Mouse (Mus musculus): Measurements from ENCODE around the gene Cacng4. TPM values are rescaled to one million over a fixed set of nuclear protein-coding genes. Genes with fewer than 3 reads are reported as not detected.

The Cacng4 gene
- polyA plus RNA-seq, 1 experiment: not detected

GRCm38 (mm10) chr11:107721057-107721456 is 73.3 kb downstream of the Cacng4 start:
- TF ChIP-seq CTCF (IDR thresholded peaks at IDR 0.05; ENCODE audit: control insufficient read depth, insufficient read depth, low read length) (no peak), POLR2A (IDR thresholded peaks at IDR 0.05; ENCODE audit: borderline replicate concordance, control insufficient read depth, low read depth, low read length) (no peak)
- Histone ChIP-seq H3K4me1 (ENCODE audit: control insufficient read depth, insufficient read depth, low read length) (no peaks in the 10 kb centered on the region), H3K4me3 (replicated peaks; ENCODE audit: control insufficient read depth, low read depth, low read length) (no peak overlapping the region), H3K27ac (ENCODE audit: control insufficient read depth, insufficient read depth, low read depth, low read length, poor library complexity) (no peak overlapping the region)
- WGBS: 75% methylated on average over 7 of the region's 7 CpGs

- no peak overlapping the region for H3K27ac ChIP-seq (ENCODE audit: control insufficient read depth, insufficient read depth, low read depth, low read length, poor library complexity)
- 60% methylated on average over 9 of the region's 9 CpGs for WGBS
- TF ChIP-seq CTCF (IDR thresholded peaks at IDR 0.05; ENCODE audit: control insufficient read depth, insufficient read depth, low read length) (no peak), POLR2A (IDR thresholded peaks at IDR 0.05; ENCODE audit: borderline replicate concordance, control insufficient read depth, low read depth, low read length) (no peak)
- H3K4me3 ChIP-seq (replicated peaks; ENCODE audit: control insufficient read depth, low read depth, low read length): no peak overlapping the region
- no peaks in the 10 kb centered on the region for H3K4me1 ChIP-seq (ENCODE audit: control insufficient read depth, insufficient read depth, low read length)
Observed at GRCm38 (mm10) chr11:107720264-107721021, 73.9 kb downstream of the Cacng4 start.

- no peak within 1 kb of the TSS for H3K27ac ChIP-seq (ENCODE audit: control insufficient read depth, insufficient read depth, low read depth, low read length, poor library complexity)
- WGBS: 78% methylated on average over 16 of the region's 16 CpGs
- TF ChIP-seq CTCF (IDR thresholded peaks at IDR 0.05; ENCODE audit: control insufficient read depth, insufficient read depth, low read length) (no peak), POLR2A (IDR thresholded peaks at IDR 0.05; ENCODE audit: borderline replicate concordance, control insufficient read depth, low read depth, low read length) (no peak)
- no peak within 1 kb of the TSS for H3K4me3 ChIP-seq (replicated peaks; ENCODE audit: control insufficient read depth, low read depth, low read length)
- no peaks in the 10 kb centered on the region for H3K4me1 ChIP-seq (ENCODE audit: control insufficient read depth, insufficient read depth, low read length)
Observed at GRCm38 (mm10) chr11:107716332-107716938, 77.9 kb downstream of the Cacng4 start, which contains the start of gene Cacng1. Cacng1 (minus strand) TSS chr11:107716522.

- no peak overlapping the region for H3K4me3 ChIP-seq (replicated peaks; ENCODE audit: control insufficient read depth, low read depth, low read length)
- no peaks in the 10 kb centered on the region for H3K4me1 ChIP-seq (ENCODE audit: control insufficient read depth, insufficient read depth, low read length)
- H3K27ac ChIP-seq (ENCODE audit: control insufficient read depth, insufficient read depth, low read depth, low read length, poor library complexity): no peak overlapping the region
- no peak for TF ChIP-seq CTCF (IDR thresholded peaks at IDR 0.05; ENCODE audit: control insufficient read depth, insufficient read depth, low read length)
- no peak for TF ChIP-seq POLR2A (IDR thresholded peaks at IDR 0.05; ENCODE audit: borderline replicate concordance, control insufficient read depth, low read depth, low read length)
- WGBS: 76% methylated on average over 7 of the region's 7 CpGs
Observed at GRCm38 (mm10) chr11:107714368-107714767, 80.0 kb downstream of the Cacng4 start.

- TF ChIP-seq CTCF (IDR thresholded peaks at IDR 0.05; ENCODE audit: control insufficient read depth, insufficient read depth, low read length): no peak
- no peak for TF ChIP-seq POLR2A (IDR thresholded peaks at IDR 0.05; ENCODE audit: borderline replicate concordance, control insufficient read depth, low read depth, low read length)
Observed at GRCm38 (mm10) chr11:107710379-107710778, 84.0 kb downstream of the Cacng4 start.

GRCm38 (mm10) chr11:107707897-107708610 is 86.3 kb downstream of the Cacng4 start:
- Histone ChIP-seq H3K4me1 (ENCODE audit: control insufficient read depth, insufficient read depth, low read length) (no peaks in the 10 kb centered on the region), H3K4me3 (replicated peaks; ENCODE audit: control insufficient read depth, low read depth, low read length) (no peak overlapping the region), H3K27ac (ENCODE audit: control insufficient read depth, insufficient read depth, low read depth, low read length, poor library complexity) (no peak overlapping the region)
- WGBS: 83% methylated on average over 20 of the region's 20 CpGs
- TF ChIP-seq POLR2A (IDR thresholded peaks at IDR 0.05; ENCODE audit: borderline replicate concordance, control insufficient read depth, low read depth, low read length) (no peak), CTCF (IDR thresholded peaks at IDR 0.05; ENCODE audit: control insufficient read depth, insufficient read depth, low read length) (no peak)

More at GRCm38 (mm10) chr11:107710379-107710778, 84.0 kb downstream of the Cacng4 start:
- Histone ChIP-seq H3K27ac (ENCODE audit: control insufficient read depth, insufficient read depth, low read depth, low read length, poor library complexity) (no peak overlapping the region), H3K4me3 (replicated peaks; ENCODE audit: control insufficient read depth, low read depth, low read length) (no peak overlapping the region), H3K4me1 (ENCODE audit: control insufficient read depth, insufficient read depth, low read length) (no peaks in the 10 kb centered on the region)
- WGBS: 66% methylated on average over 3 of the region's 3 CpGs

DNA sequence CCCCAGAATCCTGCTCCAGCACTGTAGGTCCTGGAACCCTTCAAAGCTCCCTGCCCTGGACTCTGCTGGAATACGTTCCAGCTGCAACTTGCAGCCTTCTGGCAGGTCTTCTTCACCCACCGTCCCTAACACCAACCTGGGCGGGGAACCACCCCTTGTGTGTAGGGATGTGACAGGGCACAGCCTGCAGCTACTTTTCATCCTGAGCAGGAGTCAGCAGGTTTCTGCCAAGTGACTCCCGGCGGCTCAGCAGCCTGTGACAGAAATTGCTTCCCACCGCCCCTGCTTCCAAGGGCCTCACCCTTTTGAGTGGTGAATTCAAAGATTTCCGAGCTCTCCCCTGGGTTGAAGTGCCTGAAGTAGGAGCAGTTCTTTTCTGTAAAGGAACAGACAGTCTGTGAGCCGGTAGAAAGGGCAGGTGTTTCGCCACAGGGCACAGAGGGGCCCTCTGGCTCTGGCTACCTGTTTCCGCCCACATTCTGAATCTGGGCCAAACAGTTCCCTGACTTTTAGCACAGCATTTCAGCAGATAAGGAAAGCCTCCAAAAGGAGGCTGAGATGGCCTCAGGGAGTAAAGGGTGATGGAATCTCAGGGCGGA is 88.8 kb downstream of the Cacng4 start:
- Histone ChIP-seq H3K4me1 (ENCODE audit: control insufficient read depth, insufficient read depth, low read length) (no peaks in the 10 kb centered on the region), H3K27ac (ENCODE audit: control insufficient read depth, insufficient read depth, low read depth, low read length, poor library complexity) (no peak overlapping the region), H3K4me3 (replicated peaks; ENCODE audit: control insufficient read depth, low read depth, low read length) (no peak overlapping the region)
- 72% methylated on average over 11 of the region's 11 CpGs for WGBS
- TF ChIP-seq POLR2A (IDR thresholded peaks at IDR 0.05; ENCODE audit: borderline replicate concordance, control insufficient read depth, low read depth, low read length) (no peak), CTCF (IDR thresholded peaks at IDR 0.05; ENCODE audit: control insufficient read depth, insufficient read depth, low read length) (no peak)

- Histone ChIP-seq H3K4me3 (replicated peaks; ENCODE audit: control insufficient read depth, low read depth, low read length) (no peak overlapping the region), H3K27ac (ENCODE audit: control insufficient read depth, insufficient read depth, low read depth, low read length, poor library complexity) (no peak overlapping the region), H3K4me1 (ENCODE audit: control insufficient read depth, insufficient read depth, low read length) (no peaks in the 10 kb centered on the region)
- TF ChIP-seq CTCF (IDR thresholded peaks at IDR 0.05; ENCODE audit: control insufficient read depth, insufficient read depth, low read length): no peak
- TF ChIP-seq POLR2A (IDR thresholded peaks at IDR 0.05; ENCODE audit: borderline replicate concordance, control insufficient read depth, low read depth, low read length): no peak
- WGBS: 83% methylated on average over 6 of the region's 6 CpGs
Observed at GRCm38 (mm10) chr11:107705060-107705459, 89.3 kb downstream of the Cacng4 start.
